Mouse (Mus musculus) heart, embryonic 10.5 days (tissue): ENCODE measurements around the gene Usp8. TPM values are rescaled to one million over a fixed set of nuclear protein-coding genes. Genes with fewer than 3 reads are reported as not detected.

ENCODE experiments used
- DNase-seq: peaks from one replicate; pipeline ENCODE4 v3.0.0-alpha.2; 2017; ENCODE audit warnings: low spot score
- H3K27ac ChIP-seq: fragments of 300-500 bp; sonication (generic); 2 replicates; pipeline ENCODE4 v1.5.1; 2016; ENCODE audit warnings: mild to moderate bottlenecking
- H3K27me3 ChIP-seq: fragments of 300-500 bp; sonication (generic); 2 replicates; pipeline ENCODE4 v1.6.1; 2016; ENCODE audit warnings: mild to moderate bottlenecking; ENCODE audit not compliant: poor library complexity, insufficient read depth, severe bottlenecking
- H3K36me3 ChIP-seq: fragments of 300-500 bp; sonication (generic); 2 replicates; pipeline ENCODE4 v1.6.1; 2016; ENCODE audit warnings: mild to moderate bottlenecking, moderate library complexity
- H3K4me1 ChIP-seq: fragments of 300-500 bp; sonication (generic); 2 replicates; pipeline ENCODE4 v1.6.1; 2016; ENCODE audit warnings: mild to moderate bottlenecking
- H3K4me3 ChIP-seq: fragments of 300-500 bp; sonication (generic); 2 replicates; pipeline ENCODE4 v1.5.1; 2016; ENCODE audit warnings: mild to moderate bottlenecking, moderate library complexity
- H3K9me3 ChIP-seq: fragments of 300-500 bp; sonication (generic); 2 replicates; pipeline ENCODE4 v1.6.1; 2016; ENCODE audit warnings: mild to moderate bottlenecking, moderate library complexity
- WGBS: fragments of 180-500 bp; shearing (Covaris S2); methylation state at CpG from one replicate; pipeline ENCODE4 v1.1.7; 2016; 5-methylcytosine and 5-hydroxymethylcytosine counted together
- polyA plus RNA-seq: library from polyadenylated mRNA; unstranded; fragments of >200 nt; fragmentation: Nextera tagmentation; extraction: Ambion mirVana; gene quantifications from 2 replicates; pipeline ENCODE4 v1.2.1, GENCODE M21; 2016

The Usp8 gene
- polyA plus RNA-seq, 1 experiment from 2014 or later: 42.4 TPM

GRCm38 (mm10) chr2:126691290-126691689 is 15.8 kb upstream of the Usp8 start:
- no peak for DNase-seq
- Histone ChIP-seq H3K4me1 (no peaks in the 10 kb centered on the region), H3K4me3 (no peak overlapping the region), H3K27me3 (no peaks in the 10 kb centered on the region), H3K36me3 (no peaks in the 10 kb centered on the region), H3K9me3 (no peaks in the 10 kb centered on the region), H3K27ac (no peak overlapping the region)
- WGBS: 78% methylated on average over 3 of the region's 3 CpGs

DNA sequence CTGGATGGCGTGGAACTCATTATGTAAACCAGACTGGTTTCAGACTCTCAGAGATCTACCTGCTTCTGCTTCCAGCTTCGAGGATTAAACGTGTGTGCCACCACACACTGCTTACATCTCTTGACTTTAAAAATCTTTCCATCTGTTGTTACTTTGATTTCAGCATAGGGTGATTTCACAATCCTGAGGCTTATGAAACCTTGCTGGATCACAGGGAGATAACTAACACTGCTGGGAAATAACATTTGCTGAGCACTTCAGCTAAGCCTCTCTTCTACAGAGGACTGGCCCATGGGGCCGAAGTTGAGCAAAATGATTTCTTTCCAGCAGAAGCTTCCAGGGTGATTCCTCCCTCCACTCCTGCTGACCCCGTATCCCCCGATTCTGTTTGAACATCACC is 11.8 kb upstream of the Usp8 start:
- no peak overlapping the region for H3K27ac ChIP-seq
- H3K4me3 ChIP-seq: no peak overlapping the region
- no peaks in the 10 kb centered on the region for H3K36me3 ChIP-seq
- no peaks in the 10 kb centered on the region for H3K9me3 ChIP-seq
- 81% methylated on average over 6 of the region's 6 CpGs for WGBS
- no peaks in the 10 kb centered on the region for H3K4me1 ChIP-seq
- no peak for DNase-seq
- no peaks in the 10 kb centered on the region for H3K27me3 ChIP-seq

- 0 out of 2 replicates have a peak, but pooled peaks cover 7% of the 10 kb centered on the region for H3K36me3 ChIP-seq
- H3K9me3 ChIP-seq: no peaks in the 10 kb centered on the region
- H3K27ac ChIP-seq: peak overlapping the region; percentile 91
- DNase-seq: no peak
- peaks cover 8% of the 10 kb centered on the region for H3K4me1 ChIP-seq
- no peaks in the 10 kb centered on the region for H3K27me3 ChIP-seq
- WGBS: 0% methylated on average over 23 of the region's 23 CpGs
- H3K4me3 ChIP-seq: peak overlapping the region; percentile 93
Observed at GRCm38 (mm10) chr2:126707438-126707779, 281 bp downstream of the Usp8 start.

GRCm38 (mm10) chr2:126708361-126708760 is 1.2 kb downstream of the Usp8 start:
- Histone ChIP-seq H3K4me1 (peaks cover 8% of the 10 kb centered on the region), H3K36me3 (0 out of 2 replicates have a peak, but pooled peaks cover 7% of the 10 kb centered on the region), H3K27ac (no peak overlapping the region), H3K27me3 (no peaks in the 10 kb centered on the region), H3K9me3 (no peaks in the 10 kb centered on the region), H3K4me3 (peak overlapping the region; percentile 93; the same call in 1 of the 2 replicates)
- DNase-seq: no peak
- 84% methylated on average over 4 of the region's 4 CpGs for WGBS

GRCm38 (mm10) chr2:126712526-126712925 is 5.4 kb downstream of the Usp8 start:
- H3K27me3 ChIP-seq: no peaks in the 10 kb centered on the region
- WGBS: 95% methylated on average over 5 of the region's 5 CpGs

DNA sequence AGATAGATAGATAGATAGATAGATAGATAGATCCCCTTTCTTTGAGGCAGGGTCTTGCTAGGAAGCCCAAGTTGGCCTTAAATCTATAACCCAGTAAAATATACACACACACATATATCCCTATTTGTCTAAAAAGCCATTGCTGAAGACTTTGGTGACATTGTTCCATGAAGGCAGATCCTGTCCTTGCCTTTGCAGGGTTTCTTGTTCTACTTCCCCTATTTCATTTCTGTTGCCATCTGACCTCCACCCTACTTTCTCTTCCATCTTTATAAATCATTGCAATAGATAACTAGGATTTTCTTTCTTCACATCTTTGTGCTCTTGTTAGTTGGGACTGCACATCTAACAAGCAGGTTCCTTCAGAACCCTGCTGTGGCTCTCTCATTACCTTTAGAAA is 5.8 kb downstream of the Usp8 start:
- Histone ChIP-seq H3K4me3 (no peak overlapping the region), H3K27ac (no peak overlapping the region), H3K27me3 (no peaks in the 10 kb centered on the region), H3K4me1 (peaks cover 6% of the 10 kb centered on the region), H3K9me3 (no peaks in the 10 kb centered on the region), H3K36me3 (peaks cover 12% of the 10 kb centered on the region; the same call in 1 of the 2 replicates)
- DNase-seq: no peak

More at GRCm38 (mm10) chr2:126712526-126712925, 5.4 kb downstream of the Usp8 start:
- no peak for DNase-seq
- H3K27ac ChIP-seq: no peak overlapping the region
- no peaks in the 10 kb centered on the region for H3K9me3 ChIP-seq
- H3K36me3 ChIP-seq: peaks cover 12% of the 10 kb centered on the region; the same call in 1 of the 2 replicates
- H3K4me3 ChIP-seq: no peak overlapping the region
- peaks cover 8% of the 10 kb centered on the region for H3K4me1 ChIP-seq

- peaks cover 48% of the 10 kb centered on the region for H3K36me3 ChIP-seq
Observed at GRCm38 (mm10) chr2:126729207-126729606, 22.1 kb downstream of the Usp8 start.

GRCm38 (mm10) chr2:126730502-126730901 is 23.4 kb downstream of the Usp8 start:
- no peak overlapping the region for H3K4me3 ChIP-seq
- H3K27me3 ChIP-seq: no peaks in the 10 kb centered on the region
- 85% methylated on average over 2 of the region's 2 CpGs for WGBS
- peaks cover 54% of the 10 kb centered on the region for H3K36me3 ChIP-seq
- no peak overlapping the region for H3K27ac ChIP-seq
- H3K9me3 ChIP-seq: no peaks in the 10 kb centered on the region
- H3K4me1 ChIP-seq: no peaks in the 10 kb centered on the region
- no peak for DNase-seq

More at GRCm38 (mm10) chr2:126729207-126729606, 22.1 kb downstream of the Usp8 start:
- Histone ChIP-seq H3K27me3 (no peaks in the 10 kb centered on the region), H3K27ac (no peak overlapping the region), H3K4me1 (no peaks in the 10 kb centered on the region), H3K4me3 (no peak overlapping the region), H3K9me3 (no peaks in the 10 kb centered on the region)
- no peak for DNase-seq
- WGBS: 93% methylated on average over 4 of the region's 4 CpGs

DNA sequence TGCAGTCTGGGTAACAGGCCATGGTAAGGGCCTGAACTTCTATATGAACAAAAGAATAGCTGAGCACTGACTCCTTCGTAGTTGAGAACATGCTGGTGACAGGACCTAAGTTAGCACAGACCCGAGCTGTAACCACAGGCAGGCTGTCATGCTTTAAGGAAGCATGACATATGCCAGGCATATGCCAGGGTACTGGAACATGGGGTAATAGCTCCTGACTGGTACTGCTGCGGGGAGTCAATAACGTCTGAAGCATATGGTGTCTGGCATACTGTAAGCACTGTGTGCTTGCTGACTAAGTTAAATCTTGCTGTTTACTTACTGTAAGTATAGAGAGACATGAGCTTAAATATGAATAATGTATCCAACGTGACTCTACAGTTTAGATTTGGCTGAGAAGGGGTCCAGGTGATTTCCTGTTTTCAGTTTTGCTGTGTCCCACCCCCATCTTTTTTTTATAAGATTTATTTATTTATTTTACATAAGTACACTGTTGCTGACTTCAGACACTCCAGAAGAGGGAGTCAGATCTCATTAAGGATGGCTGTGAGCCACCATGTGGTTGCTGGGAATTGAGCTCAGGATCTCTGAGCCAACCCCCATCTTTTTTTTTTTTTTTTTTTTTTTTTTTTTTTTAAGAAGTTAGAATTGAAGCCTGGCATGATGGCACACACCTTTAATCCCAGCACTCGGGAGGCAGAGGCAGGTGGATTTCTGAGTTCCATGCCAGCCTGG is 28.4 kb downstream of the Usp8 start:
- WGBS: 83% methylated on average over 6 of the region's 6 CpGs
- H3K4me3 ChIP-seq: no peak overlapping the region
- DNase-seq: no peak
- H3K27ac ChIP-seq: no peak overlapping the region
- no peaks in the 10 kb centered on the region for H3K9me3 ChIP-seq
- H3K36me3 ChIP-seq: peaks cover 65% of the 10 kb centered on the region
- no peaks in the 10 kb centered on the region for H3K27me3 ChIP-seq
- H3K4me1 ChIP-seq: no peaks in the 10 kb centered on the region

- Histone ChIP-seq H3K9me3 (no peaks in the 10 kb centered on the region), H3K4me1 (no peaks in the 10 kb centered on the region), H3K36me3 (peaks cover 72% of the 10 kb centered on the region), H3K4me3 (no peak overlapping the region), H3K27ac (no peak overlapping the region), H3K27me3 (no peaks in the 10 kb centered on the region)
- no peak for DNase-seq
- 88% methylated on average over 2 of the region's 2 CpGs for WGBS
Observed at GRCm38 (mm10) chr2:126740314-126740713, 33.2 kb downstream of the Usp8 start.

DNA sequence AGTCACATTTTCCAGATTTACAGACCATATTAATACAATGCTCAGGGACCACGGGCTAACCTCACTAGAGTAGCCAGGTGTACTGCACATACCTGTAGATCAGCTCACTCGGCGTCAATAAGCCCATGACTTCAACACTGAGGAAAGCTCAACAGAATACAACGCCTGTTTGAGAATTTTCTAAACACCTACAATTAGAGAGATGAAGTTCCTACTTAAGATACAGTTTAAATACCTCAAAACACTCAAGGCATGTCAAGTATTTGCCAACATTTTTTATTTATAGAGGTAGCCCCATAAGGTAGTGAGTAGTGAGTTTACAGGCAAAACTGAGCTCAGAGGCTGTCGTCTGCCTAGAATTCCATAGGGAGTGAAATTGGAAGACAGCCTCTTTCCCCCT is 36.3 kb downstream of the Usp8 start:
- no peak overlapping the region for H3K4me3 ChIP-seq
- no peaks in the 10 kb centered on the region for H3K9me3 ChIP-seq
- 86% methylated on average over 5 of the region's 5 CpGs for WGBS
- H3K36me3 ChIP-seq: peaks cover 80% of the 10 kb centered on the region
- no peak for DNase-seq
- no peaks in the 10 kb centered on the region for H3K27me3 ChIP-seq
- no peaks in the 10 kb centered on the region for H3K4me1 ChIP-seq
- H3K27ac ChIP-seq: no peak overlapping the region

DNA sequence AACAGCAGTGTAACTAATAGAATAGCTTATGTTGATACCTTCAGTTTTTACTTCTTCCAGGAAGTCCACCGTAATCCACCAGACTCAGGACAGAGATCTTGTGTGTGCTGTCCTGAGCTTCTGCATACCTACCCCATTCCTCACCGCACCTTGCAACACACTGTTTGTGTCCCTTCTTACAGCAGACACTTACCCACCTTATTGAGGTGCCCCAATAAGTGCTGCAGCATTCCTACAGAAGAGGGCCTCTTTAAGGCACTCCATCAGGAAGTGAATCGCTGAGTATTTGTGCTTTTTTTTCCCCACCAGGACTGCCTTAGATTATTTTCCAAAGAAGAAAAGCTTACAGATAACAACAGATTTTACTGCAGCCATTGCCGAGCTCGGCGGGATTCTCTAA is 48.5 kb downstream of the Usp8 start:
- no peak overlapping the region for H3K27ac ChIP-seq
- no peak overlapping the region for H3K4me3 ChIP-seq
- no peaks in the 10 kb centered on the region for H3K4me1 ChIP-seq
- H3K9me3 ChIP-seq: no peaks in the 10 kb centered on the region
- DNase-seq: no peak
- H3K36me3 ChIP-seq: peaks cover 94% of the 10 kb centered on the region
- 95% methylated on average over 6 of the region's 6 CpGs for WGBS
- H3K27me3 ChIP-seq: no peaks in the 10 kb centered on the region

GRCm38 (mm10) chr2:126759351-126759750 is 52.2 kb downstream of the Usp8 start:
- Histone ChIP-seq H3K27me3 (no peaks in the 10 kb centered on the region), H3K36me3 (peaks cover 83% of the 10 kb centered on the region), H3K9me3 (no peaks in the 10 kb centered on the region), H3K4me3 (no peak overlapping the region), H3K27ac (no peak overlapping the region), H3K4me1 (no peaks in the 10 kb centered on the region)
- no peak for DNase-seq
- 90% methylated on average over 7 of the region's 7 CpGs for WGBS
